Mouse (Mus musculus) E14TG2a.4 (cell line): ENCODE measurements around the gene 4930503B20Rik.

Source experiments
- CTCF ChIP-seq: conservative IDR thresholded peaks from 2 replicates; pipeline ENCODE4 v1.5.1; 2014; ENCODE audit warnings: low read length
- NANOG ChIP-seq: IDR thresholded peaks from 2 replicates; pipeline ENCODE4 v1.6.1; 2014; ENCODE audit warnings: borderline replicate concordance, low read length, mixed read lengths

GRCm38 (mm10) chr3:146700051-146700450 lies 48.9 kb upstream of the 4930503B20Rik start:
- no peak for TF ChIP-seq CTCF
- TF ChIP-seq NANOG, result no peak
